Mouse (Mus musculus) midbrain, embryonic 10.5 days (tissue): Measurements from ENCODE around the gene Casp2. TPM values are rescaled to one million over a fixed set of nuclear protein-coding genes. Genes with fewer than 3 reads are reported as not detected.
A peak's percentile ranks its signal among the peaks of the same experiment; 100 is the strongest.

ENCODE experiments used
- DNase-seq: peaks from one replicate; pipeline ENCODE4 v3.0.0-alpha.2; 2017; ENCODE audit warnings: low spot score
- H3K27ac ChIP-seq: fragments of 300-500 bp; sonication (generic); replicated peaks from 2 replicates; pipeline ENCODE4 v1.5.1; 2016; ENCODE audit warnings: mild to moderate bottlenecking
- H3K27me3 ChIP-seq: fragments of 300-500 bp; sonication (generic); 2 replicates; pipeline ENCODE4 v1.6.1; 2016; ENCODE audit warnings: low read depth, mild to moderate bottlenecking; ENCODE audit not compliant: poor library complexity, severe bottlenecking
- H3K36me3 ChIP-seq: fragments of 300-500 bp; sonication (generic); 2 replicates; pipeline ENCODE4 v1.6.1; 2016; ENCODE audit warnings: mild to moderate bottlenecking, moderate library complexity
- H3K4me1 ChIP-seq: fragments of 300-500 bp; sonication (generic); 2 replicates; pipeline ENCODE4 v1.6.1; 2016
- H3K4me3 ChIP-seq: fragments of 300-500 bp; sonication (generic); 2 replicates; pipeline ENCODE4 v1.5.1; 2016; ENCODE audit warnings: mild to moderate bottlenecking, moderate library complexity
- H3K9me3 ChIP-seq: fragments of 300-500 bp; sonication (generic); replicated peaks from 2 replicates; pipeline ENCODE4 v1.6.1; 2016; ENCODE audit warnings: mild to moderate bottlenecking
- WGBS: fragments of 180-500 bp; shearing (Covaris S2); methylation state at CpG from one replicate; pipeline ENCODE4 v1.1.7; 2016; 5-methylcytosine and 5-hydroxymethylcytosine counted together
- polyA plus RNA-seq: library from polyadenylated mRNA; unstranded; fragments of >200 nt; fragmentation: Nextera tagmentation; extraction: Ambion mirVana; gene quantifications from 2 replicates; pipeline ENCODE4 v1.2.1, GENCODE M21; 2016

Gene Casp2
- polyA plus RNA-seq, 1 experiment from 2014 or later, result 75.4 TPM

- Histone ChIP-seq H3K36me3 (peaks cover 100% of the 10 kb centered on the region), H3K4me1 (no peaks in the 10 kb centered on the region)
Observed at GRCm38 (mm10) chr6:42295549-42296094, 30.8 kb downstream of the Casp2 start.

GRCm38 (mm10) chr6:42299362-42299761 is 34.6 kb downstream of the Casp2 start:
- H3K9me3 ChIP-seq, result no peaks in the 10 kb centered on the region
- WGBS, result 93% methylated on average over 5 of the region's 5 CpGs

More at GRCm38 (mm10) chr6:42295549-42296094, 30.8 kb downstream of the Casp2 start:
- H3K27ac ChIP-seq, result no peak overlapping the region
- no peak for DNase-seq
- H3K4me3 ChIP-seq, result no peak overlapping the region
- no peaks in the 10 kb centered on the region for H3K27me3 ChIP-seq
- 79% methylated on average over 3 of the region's 3 CpGs for WGBS
- no peaks in the 10 kb centered on the region for H3K9me3 ChIP-seq

GRCm38 (mm10) chr6:42309816-42310378 is 45.1 kb downstream of the Casp2 start:
- no peaks in the 10 kb centered on the region for H3K27me3 ChIP-seq
- H3K9me3 ChIP-seq, result no peaks in the 10 kb centered on the region
- WGBS, result 46% methylated on average over 8 of the region's 8 CpGs
- H3K4me1 ChIP-seq, result no peaks in the 10 kb centered on the region
- no peak overlapping the region for H3K27ac ChIP-seq
- DNase-seq, result no peak
- H3K4me3 ChIP-seq, result no peak overlapping the region
- H3K36me3 ChIP-seq, result peaks cover 99% of the 10 kb centered on the region

More at GRCm38 (mm10) chr6:42299362-42299761, 34.6 kb downstream of the Casp2 start:
- Histone ChIP-seq H3K4me3 (no peak overlapping the region), H3K27me3 (no peaks in the 10 kb centered on the region), H3K4me1 (no peaks in the 10 kb centered on the region), H3K36me3 (peaks cover 88% of the 10 kb centered on the region), H3K27ac (no peak overlapping the region)
- DNase-seq, result no peak

- no peaks in the 10 kb centered on the region for H3K9me3 ChIP-seq
- 94% methylated on average over 2 of the region's 2 CpGs for WGBS
- H3K27ac ChIP-seq, result no peak overlapping the region
- DNase-seq, result no peak
- H3K36me3 ChIP-seq, result peaks cover 95% of the 10 kb centered on the region
- no peaks in the 10 kb centered on the region for H3K4me1 ChIP-seq
- no peak overlapping the region for H3K4me3 ChIP-seq
- H3K27me3 ChIP-seq, result no peaks in the 10 kb centered on the region
Observed at GRCm38 (mm10) chr6:42310427-42311053, 45.8 kb downstream of the Casp2 start.

- WGBS, result 88% methylated on average over 4 of the region's 4 CpGs
- peaks cover 64% of the 10 kb centered on the region for H3K36me3 ChIP-seq
- no peak for DNase-seq
- H3K9me3 ChIP-seq, result no peaks in the 10 kb centered on the region
- H3K27me3 ChIP-seq, result peaks cover 26% of the 10 kb centered on the region
- no peak overlapping the region for H3K4me3 ChIP-seq
- H3K4me1 ChIP-seq, result peaks cover 13% of the 10 kb centered on the region
- H3K27ac ChIP-seq, result no peak overlapping the region
Observed at GRCm38 (mm10) chr6:42318293-42318692, 53.5 kb downstream of the Casp2 start.

GRCm38 (mm10) chr6:42323371-42324066 is 58.7 kb downstream of the Casp2 start:
- peak overlapping the region; percentile 80 for H3K4me3 ChIP-seq
- H3K4me1 ChIP-seq, result peaks cover 49% of the 10 kb centered on the region
- 1% methylated on average over 28 of the region's 28 CpGs for WGBS
- DNase-seq, result peak; percentile 24
- H3K27me3 ChIP-seq, result peaks cover 55% of the 10 kb centered on the region
- peaks cover 17% of the 10 kb centered on the region for H3K36me3 ChIP-seq
- H3K9me3 ChIP-seq, result no peaks in the 10 kb centered on the region
- H3K27ac ChIP-seq, result peak overlapping the region; percentile 93

GRCm38 (mm10) chr6:42324067-42324481 is 59.3 kb downstream of the Casp2 start:
- Histone ChIP-seq H3K4me1 (peaks cover 49% of the 10 kb centered on the region), H3K4me3 (peak overlapping the region; percentile 80), H3K27me3 (peaks cover 60% of the 10 kb centered on the region), H3K36me3 (peaks cover 12% of the 10 kb centered on the region), H3K27ac (peak overlapping the region; percentile 93), H3K9me3 (no peaks in the 10 kb centered on the region)
- DNase-seq, result peak; percentile 68
- WGBS, result 1% methylated on average over 32 of the region's 32 CpGs

GRCm38 (mm10) chr6:42324482-42325267 is 59.9 kb downstream of the Casp2 start, which contains the start of gene Fam131b:
Gene Fam131b (minus strand): TSS chr6:42324643.
- WGBS, result 2% methylated on average over 47 of the region's 68 CpGs
- H3K36me3 ChIP-seq, result peaks cover 12% of the 10 kb centered on the region

GRCm38 (mm10) chr6:42325268-42325609 is 60.5 kb downstream of the Casp2 start:
- WGBS, result 0% methylated on average over 7 of the region's 7 CpGs
- H3K27ac ChIP-seq, result peak overlapping the region; percentile 93

More at GRCm38 (mm10) chr6:42324482-42325267, 59.9 kb downstream of the Casp2 start, which contains the start of gene Fam131b:
- peaks cover 61% of the 10 kb centered on the region for H3K27me3 ChIP-seq
- H3K4me1 ChIP-seq, result peaks cover 49% of the 10 kb centered on the region
- peak within 1 kb of the TSS; percentile 93 for H3K27ac ChIP-seq
- H3K9me3 ChIP-seq, result no peaks in the 10 kb centered on the region
- peak; percentile 79 for DNase-seq
- peak within 1 kb of the TSS; percentile 80 for H3K4me3 ChIP-seq

GRCm38 (mm10) chr6:42326509-42326908 is 61.7 kb downstream of the Casp2 start:
- WGBS, result 87% methylated on average over 3 of the region's 3 CpGs
- peaks cover 53% of the 10 kb centered on the region for H3K27me3 ChIP-seq
- H3K4me1 ChIP-seq, result peaks cover 49% of the 10 kb centered on the region
- 0 out of 2 replicates have a peak, but pooled peaks cover 2% of the 10 kb centered on the region for H3K36me3 ChIP-seq
- H3K27ac ChIP-seq, result no peak overlapping the region
- H3K9me3 ChIP-seq, result no peaks in the 10 kb centered on the region
- no peak for DNase-seq
- H3K4me3 ChIP-seq, result no peak overlapping the region

More at GRCm38 (mm10) chr6:42325268-42325609, 60.5 kb downstream of the Casp2 start:
- peak overlapping the region; percentile 80 for H3K4me3 ChIP-seq
- DNase-seq, result peak; percentile 85
- no peaks in the 10 kb centered on the region for H3K9me3 ChIP-seq
- H3K27me3 ChIP-seq, result peaks cover 61% of the 10 kb centered on the region
- peaks cover 12% of the 10 kb centered on the region for H3K36me3 ChIP-seq
- peaks cover 49% of the 10 kb centered on the region for H3K4me1 ChIP-seq

GRCm38 (mm10) chr6:42328757-42329156 is 64.0 kb downstream of the Casp2 start:
- no peak for DNase-seq
- peaks cover 30% of the 10 kb centered on the region for H3K27me3 ChIP-seq
- no peaks in the 10 kb centered on the region for H3K36me3 ChIP-seq
- H3K9me3 ChIP-seq, result 0 out of 2 replicates have a peak, but pooled peaks cover 3% of the 10 kb centered on the region
- WGBS, result 75% methylated on average over 3 of the region's 3 CpGs
- peaks cover 31% of the 10 kb centered on the region for H3K4me1 ChIP-seq
- H3K27ac ChIP-seq, result no peak overlapping the region
- no peak overlapping the region for H3K4me3 ChIP-seq

- Histone ChIP-seq H3K27me3 (peaks cover 23% of the 10 kb centered on the region), H3K36me3 (no peaks in the 10 kb centered on the region), H3K27ac (no peak overlapping the region), H3K9me3 (0 out of 2 replicates have a peak, but pooled peaks cover 3% of the 10 kb centered on the region), H3K4me3 (no peak overlapping the region), H3K4me1 (peaks cover 16% of the 10 kb centered on the region)
- DNase-seq, result no peak
- WGBS, result 77% methylated on average over 3 of the region's 3 CpGs
Observed at GRCm38 (mm10) chr6:42330216-42330615, 65.4 kb downstream of the Casp2 start.
